Mouse (Mus musculus): Measurements from ENCODE around the gene Tmco2. TPM values are rescaled to one million over a fixed set of nuclear protein-coding genes. Genes with fewer than 3 reads are reported as not detected.
"Not testable (repeated sequence)": the region's sequence is repeated elsewhere in the genome, so short reads cannot be mapped to it uniquely, and the experiment has no call there.

Gene Tmco2
- total RNA-seq (2021): not detected
- long read RNA-seq, experiment 1: 0 reads
- long read RNA-seq, experiment 2: 0 reads

DNA sequence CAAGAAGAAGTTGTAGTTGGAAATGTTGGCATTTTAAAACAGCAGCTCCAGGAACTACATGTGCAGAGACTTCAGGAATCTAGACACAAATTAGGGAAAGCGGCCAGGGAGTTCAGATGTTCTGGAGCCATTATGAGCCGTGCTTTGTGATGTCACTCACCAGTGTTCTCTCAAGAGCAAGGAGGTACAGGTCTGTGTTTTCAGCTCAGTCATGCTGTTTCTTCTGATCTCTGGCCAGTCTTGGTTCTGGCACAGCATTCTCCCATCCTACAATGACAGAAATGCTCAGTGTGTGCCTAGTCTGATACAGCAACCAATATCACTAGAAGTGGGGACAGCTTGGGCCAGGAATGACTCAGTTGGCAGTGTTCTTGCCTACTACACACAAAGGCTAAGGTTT is at the start of gene Tmco2:
Gene Tmco2, minus strand, starts transcription at position 101 of the 400 bp plus-strand sequence.
- no peak for DNase-seq (ENCODE audit: low spot score in 2 of 2)
- intact Hi-C loops (cut with DNase I): no loop called here

DNA sequence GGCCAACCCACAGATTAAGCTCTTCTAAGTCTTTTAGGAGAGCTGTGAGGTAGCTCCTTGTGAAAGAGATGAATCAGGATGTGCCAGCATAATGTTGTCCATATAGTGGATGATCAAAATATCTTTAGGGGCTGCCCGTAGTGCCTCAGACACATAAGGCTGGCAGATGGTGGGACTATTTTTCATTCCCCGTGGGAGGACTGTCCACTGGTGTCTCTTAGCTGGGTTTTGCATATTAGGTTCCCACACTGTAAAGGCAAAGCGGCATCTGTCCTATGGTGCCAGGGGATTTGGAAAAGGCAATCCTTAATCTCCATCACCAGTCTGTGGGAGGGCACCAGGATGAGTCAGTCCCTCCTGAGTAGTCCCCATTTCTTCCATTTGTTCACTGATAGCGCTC is 5.7 kb downstream of the Tmco2 start:
- DNase-seq (ENCODE audit: low spot score in 2 of 2): peak; percentile 52 to 60
- intact Hi-C loops (cut with DNase I): no loop called here

DNA sequence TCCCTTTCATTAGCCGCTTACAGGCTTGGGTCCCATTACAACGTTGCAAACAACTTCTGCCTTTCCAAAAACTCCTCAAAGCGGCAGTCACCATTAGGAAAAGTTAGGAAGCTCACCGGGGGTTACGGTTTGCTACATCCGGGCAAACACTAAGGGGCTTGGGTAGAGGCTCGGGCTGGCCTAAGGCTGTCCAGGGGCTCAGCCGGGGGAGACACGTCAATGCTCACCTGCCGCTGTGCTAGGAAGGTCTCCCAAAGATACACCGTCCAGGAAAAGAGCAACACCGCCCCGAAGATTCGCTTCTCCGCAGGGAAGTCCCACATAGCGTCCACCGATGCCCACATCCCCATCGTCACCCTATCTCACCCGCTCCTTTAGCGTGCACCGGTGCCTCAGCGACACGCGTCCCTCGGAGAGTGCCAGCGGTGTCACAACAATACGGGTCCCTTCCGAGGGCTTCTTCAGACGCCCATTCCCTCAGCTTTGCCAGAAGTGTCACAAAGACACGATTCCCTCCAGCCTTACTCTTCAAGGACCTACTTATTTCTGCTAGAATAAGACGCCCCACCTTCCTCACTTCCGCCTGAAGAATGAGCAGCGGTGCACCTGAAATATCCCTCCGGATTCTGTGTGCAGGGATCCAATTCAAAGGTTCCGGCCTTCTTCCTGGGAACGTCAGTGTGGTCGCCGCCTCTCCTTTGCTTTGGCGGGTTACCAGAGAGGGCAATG is 11.2 kb downstream of the Tmco2 start, which contains the start of gene Zmpste24:
Gene Zmpste24, minus strand, starts transcription at position 592 of the 729 bp plus-strand sequence.
- intact Hi-C loops (cut with DNase I): loop anchor here (5.0 kb wide), 1 partner anchor 114 kb away; no protein-coding TSS in a partner anchor

DNA sequence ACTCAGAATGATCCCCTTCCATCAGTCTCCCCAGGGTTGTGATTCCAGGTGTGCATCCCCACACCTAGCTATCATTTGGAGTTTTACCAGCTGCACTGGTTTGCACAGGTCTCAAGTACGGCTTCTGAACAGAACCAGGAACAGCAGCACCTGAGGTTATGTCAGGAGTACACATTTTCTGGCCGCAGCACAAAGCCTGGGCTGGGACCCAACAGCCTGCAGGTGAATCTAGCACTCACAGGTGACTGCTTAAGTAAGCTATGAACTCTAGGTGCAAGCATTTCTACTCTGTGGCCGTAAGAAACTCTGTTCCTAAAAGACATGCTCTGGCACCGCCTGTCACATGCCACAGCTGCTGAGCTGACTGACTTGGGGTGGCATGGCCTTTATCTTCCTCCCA is 18.8 kb downstream of the Tmco2 start:
- intact Hi-C loops (cut with DNase I): no loop called here

More for the DNA sequence above, 11.2 kb downstream of the Tmco2 start, which contains the start of gene Zmpste24:
- peak; percentile 93 to 95 for DNase-seq (ENCODE audit: low spot score in 2 of 2)

DNA sequence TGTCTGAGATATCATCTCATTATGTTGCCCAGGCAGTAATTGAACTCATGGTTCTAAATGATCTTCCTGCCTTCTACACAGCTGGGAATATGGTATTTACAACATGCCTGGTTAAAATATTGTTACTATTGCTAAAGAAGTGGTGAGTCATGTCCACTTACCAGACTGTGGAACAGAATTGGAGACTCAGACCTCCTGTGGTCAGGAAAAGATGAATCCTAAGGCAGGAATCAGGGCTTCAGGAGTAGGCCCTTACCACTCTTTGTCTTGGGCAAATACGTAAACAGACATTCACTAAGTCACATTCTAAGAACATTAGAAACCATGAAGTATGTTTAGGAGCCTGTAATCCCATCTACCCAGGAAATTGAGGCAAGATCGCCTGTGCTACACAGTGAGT is 20.3 kb downstream of the Tmco2 start:
- no peak for DNase-seq (ENCODE audit: low spot score in 2 of 2)
- intact Hi-C loops (cut with DNase I): no loop called here

More for the DNA sequence above, 18.8 kb downstream of the Tmco2 start:
- DNase-seq (ENCODE audit: low spot score in 2 of 2): no peak

DNA sequence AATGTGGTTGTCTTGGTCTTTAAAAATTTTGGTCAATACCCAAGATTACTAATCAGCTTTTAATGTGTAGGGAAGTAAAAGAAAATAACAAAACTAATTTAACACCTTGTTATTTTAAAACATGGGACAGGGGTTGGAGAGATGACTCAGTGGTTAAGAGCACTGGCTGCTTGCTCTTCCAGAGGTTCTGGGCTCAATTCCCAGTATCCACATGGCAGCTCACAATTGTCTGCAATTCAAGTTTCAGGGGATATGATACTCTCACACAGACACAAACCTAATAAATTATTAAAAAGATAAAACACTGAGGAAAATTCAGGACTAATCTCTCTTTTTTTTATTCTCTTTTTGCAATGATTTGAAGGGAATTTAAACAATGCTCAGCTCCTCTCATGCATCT is 24.5 kb downstream of the Tmco2 start:
- intact Hi-C loops (cut with DNase I): no loop called here
- no peak for DNase-seq (ENCODE audit: low spot score in 2 of 2)

DNA sequence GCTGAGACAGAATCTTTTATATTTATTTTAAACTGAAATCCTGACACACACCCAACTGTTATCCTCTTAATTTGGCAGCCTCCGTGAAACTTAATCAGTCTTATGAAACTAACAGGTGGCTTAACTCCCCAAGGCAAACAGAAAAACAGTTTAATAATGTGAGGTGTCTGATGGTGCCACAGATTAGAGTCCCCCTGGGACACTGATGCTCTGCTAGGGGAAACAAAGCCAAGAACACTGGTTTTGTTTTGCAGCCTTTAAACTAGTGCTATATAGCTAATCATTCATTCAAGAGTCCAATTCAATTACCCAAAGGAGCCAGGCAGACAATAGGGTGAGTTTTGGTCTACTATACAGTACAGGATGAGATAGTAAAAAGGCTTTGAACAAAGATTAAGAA is 28.6 kb downstream of the Tmco2 start:
- intact Hi-C loops (cut with DNase I): no loop called here
- DNase-seq (ENCODE audit: low spot score in 2 of 2): no peak

DNA sequence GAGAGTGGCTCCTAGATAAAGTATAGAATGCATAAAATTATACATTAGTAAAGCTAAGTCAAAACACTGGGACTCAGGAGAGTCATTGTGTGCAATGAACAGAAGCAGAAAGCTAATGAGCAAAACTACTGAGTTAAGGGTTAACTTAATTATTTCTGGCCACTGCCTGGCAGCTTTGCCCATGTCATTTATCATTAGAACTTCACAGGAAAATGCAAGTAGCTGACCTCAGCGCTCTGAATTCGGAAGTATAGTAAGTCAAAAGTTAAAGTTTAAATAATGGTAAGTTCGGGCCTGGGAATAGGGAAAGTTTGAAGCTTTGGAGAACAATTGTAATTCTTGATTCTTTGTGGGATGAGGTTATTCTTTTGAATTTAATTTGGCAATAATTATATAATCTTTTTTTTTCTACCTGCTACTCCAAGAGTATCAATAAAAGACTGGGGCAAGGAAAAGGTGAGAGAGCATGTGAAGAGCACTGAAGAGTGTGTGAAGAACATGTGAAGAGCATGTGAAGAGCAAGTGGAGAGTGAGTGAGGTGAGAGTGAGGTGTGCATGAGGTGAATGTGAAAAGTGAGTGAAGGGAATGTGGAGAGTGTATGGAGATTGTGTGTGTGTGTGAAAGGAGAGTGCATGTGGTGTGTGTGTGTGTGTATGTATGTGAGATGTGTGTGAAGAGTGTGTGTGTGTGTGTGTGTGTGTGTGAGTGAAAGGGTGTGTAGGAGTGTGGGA is 30.9 kb downstream of the Tmco2 start:
- intact Hi-C loops (cut with DNase I): no loop called here
- no peak for DNase-seq (ENCODE audit: low spot score in 2 of 2)

DNA sequence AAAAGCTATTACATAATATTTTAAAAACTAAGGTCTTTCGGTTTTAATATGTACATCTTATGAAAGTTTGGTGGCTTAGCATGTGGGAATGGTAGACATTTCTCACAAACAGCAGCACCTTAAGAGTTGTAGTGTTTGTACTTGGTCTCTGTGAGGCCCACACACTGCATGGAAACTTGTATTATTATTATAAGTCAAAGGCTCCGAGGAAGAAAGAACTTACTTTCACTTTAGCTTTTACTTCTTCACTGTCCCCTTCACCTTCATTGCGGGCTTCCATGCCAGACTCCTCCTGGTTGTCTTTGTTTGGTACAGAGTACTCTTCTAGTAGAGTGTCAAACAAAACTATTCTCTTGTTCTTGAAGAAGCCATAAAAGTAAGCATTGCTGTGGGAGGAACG is 34.8 kb downstream of the Tmco2 start:
- DNase-seq (ENCODE audit: low spot score in 2 of 2): no peak
- intact Hi-C loops (cut with DNase I): no loop called here

DNA sequence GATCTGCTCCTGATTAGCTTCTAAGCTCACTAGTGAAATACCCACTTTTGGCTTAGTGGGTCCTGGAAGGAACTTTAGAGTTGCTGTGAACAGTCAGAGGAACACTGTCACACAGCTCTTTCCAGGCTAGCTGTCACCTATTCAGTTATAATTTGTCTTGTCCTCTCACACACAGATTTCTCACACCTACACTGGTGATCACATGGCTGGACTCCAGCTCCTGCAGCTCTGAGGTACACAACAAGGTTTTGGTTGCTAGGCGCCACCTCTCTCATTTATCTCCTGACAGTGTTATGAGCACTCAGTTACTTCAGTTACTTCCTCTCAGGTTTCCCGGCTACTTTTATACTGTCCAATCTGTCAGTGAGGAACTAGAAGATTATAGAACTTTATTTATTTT is 43.7 kb downstream of the Tmco2 start:
- intact Hi-C loops (cut with DNase I): no loop called here
- DNase-seq (ENCODE audit: low spot score in 2 of 2): no peak

DNA sequence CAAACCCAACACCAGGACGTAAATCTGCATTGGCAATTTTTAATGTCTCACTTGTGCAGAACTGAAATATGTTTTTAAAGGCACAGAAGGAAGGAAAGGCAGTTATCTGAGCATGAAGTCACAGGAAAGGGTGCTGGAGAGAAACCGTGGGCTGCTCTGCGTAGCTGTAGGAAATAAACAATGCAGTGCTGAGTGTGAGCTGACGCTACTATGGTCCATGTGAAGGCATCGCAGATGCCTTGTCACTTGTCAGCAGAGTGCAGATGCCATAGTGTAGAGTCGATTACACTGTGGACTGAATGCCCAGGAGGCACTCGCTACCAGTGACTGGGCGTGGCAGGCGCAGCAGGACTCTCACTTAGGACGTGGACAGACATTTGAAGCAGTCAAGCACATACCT is 49.8 kb downstream of the Tmco2 start:
- DNase-seq (ENCODE audit: low spot score in 2 of 2); intact Hi-C loops (cut with DNase I): not testable (repeated sequence)

DNA sequence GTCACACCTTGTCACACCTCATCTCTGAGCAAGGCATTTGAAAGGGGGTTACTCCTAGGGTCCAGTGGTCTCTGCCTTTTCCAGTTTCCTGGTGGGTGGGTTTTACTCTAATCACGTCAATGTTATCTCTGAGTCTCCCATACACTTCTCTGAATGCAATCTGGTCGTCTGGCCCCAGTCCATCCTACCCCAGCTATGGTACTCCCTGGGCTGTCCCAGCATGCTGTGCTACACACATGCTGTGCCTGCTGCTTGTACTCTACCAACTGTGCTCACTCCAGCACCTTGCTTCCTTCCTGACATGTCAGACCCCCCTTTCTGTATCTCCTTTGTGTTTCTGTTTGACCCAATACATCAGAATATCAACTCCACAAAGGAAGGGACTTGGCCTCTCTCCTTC is 52.0 kb downstream of the Tmco2 start:
- no peak for DNase-seq (ENCODE audit: low spot score in 2 of 2)
- intact Hi-C loops (cut with DNase I): no loop called here

DNA sequence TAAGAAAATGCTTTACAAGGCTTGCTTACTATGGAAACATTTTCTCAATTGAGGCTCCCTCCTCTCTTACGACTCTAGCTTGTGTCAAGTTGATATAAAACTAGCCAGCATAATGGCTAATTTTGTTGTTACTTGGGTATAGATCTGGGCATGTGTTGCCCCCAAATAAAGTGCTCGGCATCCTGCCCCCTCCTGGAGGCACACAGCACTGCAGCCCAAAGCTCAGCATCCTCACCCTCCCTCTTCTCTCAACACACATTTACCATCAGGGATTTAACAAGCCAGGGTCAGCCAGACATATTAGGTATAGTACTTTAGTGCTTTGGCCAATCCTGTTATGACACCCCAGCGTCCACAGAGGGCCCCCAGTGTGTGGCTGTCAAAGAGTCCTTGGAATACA is 52.7 kb downstream of the Tmco2 start:
- intact Hi-C loops (cut with DNase I): no loop called here
- DNase-seq (ENCODE audit: low spot score in 2 of 2): no peak

Other genes with a start within 250 kb of the Tmco2 start
- gene Exo5, start 184.2 kb downstream of the Tmco2 start, total RNA-seq (2021): 10 to 100 TPM in 1 of 2 experiments, 1 to 10 TPM in 1; 9.3 to 11.6 TPM
- gene Zfp69, start 157.5 kb downstream of the Tmco2 start, total RNA-seq (2021): 1 to 10 TPM; 1.8 TPM
- 100 to 1,000 TPM; 160 to 163 TPM for gene Smap2, start 92.0 kb downstream of the Tmco2 start, total RNA-seq (2021)
- 10 to 100 TPM; 10.2 to 12.7 TPM for gene Col9a2, start 69.8 kb downstream of the Tmco2 start, total RNA-seq (2021)
- gene Zmpste24, start 11.0 kb downstream of the Tmco2 start, total RNA-seq (2021): 10 to 100 TPM; 23.3 to 24.5 TPM
- gene Rlf, start 105.9 kb upstream of the Tmco2 start, total RNA-seq (2021): 10 to 100 TPM; 27.7 to 28.0 TPM
- gene Gm12888, start 215.7 kb upstream of the Tmco2 start, total RNA-seq (2021): not detected